Mouse (Mus musculus) liver, embryonic 11.5 days (tissue): ENCODE results near the gene Heatr5b. TPM values are rescaled to one million over a fixed set of nuclear protein-coding genes. Genes with fewer than 3 reads are reported as not detected.

Experiments used
- polyA plus RNA-seq: library from polyadenylated mRNA; unstranded; fragments of >200 nt; fragmentation: Nextera tagmentation; extraction: Ambion mirVana; gene quantifications from 2 replicates; pipeline ENCODE4 v1.2.1, GENCODE M21; 2014

The Heatr5b gene
- polyA plus RNA-seq, 1 experiment from 2014 or later: 12.5 TPM

Other genes starting within 250 kb of the Heatr5b start
- gene Strn, start 98.2 kb downstream of the Heatr5b start, polyA plus RNA-seq: 6.8 and 7.2 TPM in 2 replicates
- 25.5 and 29.0 TPM in 2 replicates for gene Gpatch11, start 203 bp upstream of the Heatr5b start, polyA plus RNA-seq
- gene Eif2ak2, start 47.2 kb upstream of the Heatr5b start, polyA plus RNA-seq: 8.2 and 8.3 TPM in 2 replicates
- 0.14 TPM in 1 of 2 replicates, not detected in the other for gene Sult6b1, start 71.6 kb upstream of the Heatr5b start, polyA plus RNA-seq
- 80.6 and 95.3 TPM in 2 replicates for gene Cebpzos, start 81.1 kb upstream of the Heatr5b start, polyA plus RNA-seq
- 73.8 and 74.0 TPM in 2 replicates for gene Cebpz, start 101.7 kb upstream of the Heatr5b start, polyA plus RNA-seq
- gene Ndufaf7, start 101.8 kb upstream of the Heatr5b start, polyA plus RNA-seq: 58.0 and 67.3 TPM in 2 replicates
- gene Prkd3, start 185.5 kb upstream of the Heatr5b start, polyA plus RNA-seq: 21.8 and 24.8 TPM in 2 replicates
- 7.5 and 10.3 TPM in 2 replicates for gene Qpct, start 216.5 kb upstream of the Heatr5b start, polyA plus RNA-seq